Mouse (Mus musculus) forebrain, postnatal 0 days (tissue): ENCODE results near the gene Rac3. TPM values are rescaled to one million over a fixed set of nuclear protein-coding genes. Genes with fewer than 3 reads are reported as not detected.
A peak's percentile ranks its signal among the peaks of the same experiment; 100 is the strongest.

Experiments used
- ATAC-seq: fragments of 200-750 bp; cut with Nextera tagmentation; 2 replicates; pipeline ENCODE4 v1.8.0; 2017; ENCODE audit warnings: mild to moderate bottlenecking, moderate library complexity
- DNase-seq: peaks from one replicate; pipeline ENCODE4 v3.0.0-alpha.2; 2015
- H3K27ac ChIP-seq: fragments of 300-500 bp; sonication (generic); 2 replicates; pipeline ENCODE4 v1.5.1; 2014; ENCODE audit warnings: low read depth, mild to moderate bottlenecking, antibody characterized with exemption, low read length, moderate library complexity, mixed read lengths
- H3K27me3 ChIP-seq: fragments of 300-500 bp; sonication (generic); 2 replicates; pipeline ENCODE4 v1.6.1; 2014; ENCODE audit warnings: mild to moderate bottlenecking, low read length, mixed read lengths; ENCODE audit not compliant: insufficient read depth
- H3K36me3 ChIP-seq: fragments of 300-500 bp; sonication (generic); 2 replicates; pipeline ENCODE4 v1.6.1; 2014; ENCODE audit warnings: mild to moderate bottlenecking, moderate library complexity; ENCODE audit not compliant: insufficient read depth
- H3K4me1 ChIP-seq: fragments of 300-500 bp; sonication (generic); 2 replicates; pipeline ENCODE4 v1.6.1; 2014; ENCODE audit warnings: antibody characterized with exemption; ENCODE audit not compliant: insufficient read depth
- H3K4me2 ChIP-seq: fragments of 300-500 bp; sonication (generic); 2 replicates; pipeline ENCODE4 v1.6.1; 2014; ENCODE audit warnings: low read depth, mild to moderate bottlenecking, moderate library complexity
- H3K4me3 ChIP-seq: fragments of 300-500 bp; sonication (generic); 2 replicates; pipeline ENCODE4 v1.5.1; 2014; ENCODE audit warnings: low read depth, low read length, mixed read lengths
- H3K9ac ChIP-seq: fragments of 300-500 bp; sonication (generic); 2 replicates; pipeline ENCODE4 v1.6.1; 2014; ENCODE audit warnings: mild to moderate bottlenecking
- H3K9me3 ChIP-seq: fragments of 300-500 bp; sonication (generic); 2 replicates; pipeline ENCODE4 v1.6.1; 2016; ENCODE audit warnings: low read length
- CTCF ChIP-seq: sonication (generic); IDR thresholded peaks from 2 replicates; pipeline ENCODE4 v1.5.1; 2016; ENCODE audit warnings: antibody characterized with exemption, control low read depth, low read depth
- WGBS: fragments of 180-500 bp; shearing (Covaris S2); extraction: QIAGEN DNeasy Blood & Tissue Kit; methylation state at CpG from one replicate; pipeline ENCODE4 v1.1.7; 2014; 5-methylcytosine and 5-hydroxymethylcytosine counted together
- polyA plus RNA-seq: library from polyadenylated mRNA; unstranded; fragments of >200 nt; fragmentation: Nextera tagmentation; extraction: Ambion mirVana; gene quantifications from 2 replicates; pipeline ENCODE4 v1.2.1, GENCODE M21; 2015
- total RNA-seq: library from RNA; depleted of rRNA; stranded (reverse); fragments of >200 nt; gene quantifications from 2 replicates; pipeline ENCODE4 v1.2.3, GENCODE M21; 2014

Rac3 gene
- total and polyA plus RNA-seq, 2 experiments from 2014 or later = 598 to 681 TPM

GRCm38 (mm10) chr11:120736424-120736823 lies 15.2 kb downstream of the Rac3 start:
- Histone ChIP-seq H3K4me1 (no peaks in the 10 kb centered on the region), H3K9me3 (no peaks in the 10 kb centered on the region), H3K27me3 (no peaks in the 10 kb centered on the region), H3K4me2 (no peak overlapping the region), H3K27ac (no peak overlapping the region), H3K4me3 (no peak overlapping the region), H3K36me3 (no peaks in the 10 kb centered on the region), H3K9ac (no peak overlapping the region)
- DNase-seq (no peak), ATAC-seq (no peak)
- 71% methylated on average over 6 of the region's 6 CpGs for WGBS
- TF ChIP-seq CTCF = no peak

GRCm38 (mm10) chr11:120740981-120741380 lies 19.7 kb downstream of the Rac3 start:
- Histone ChIP-seq H3K4me3 (no peak overlapping the region), H3K9ac (no peak overlapping the region), H3K9me3 (no peaks in the 10 kb centered on the region), H3K27ac (no peak overlapping the region), H3K36me3 (no peaks in the 10 kb centered on the region), H3K27me3 (no peaks in the 10 kb centered on the region), H3K4me2 (no peak overlapping the region), H3K4me1 (no peaks in the 10 kb centered on the region)
- no peak for TF ChIP-seq CTCF
- DNase-seq (no peak), ATAC-seq (no peak)
- 91% methylated on average over 5 of the region's 5 CpGs for WGBS

- no peak overlapping the region for H3K9ac ChIP-seq
- H3K36me3 ChIP-seq = no peaks in the 10 kb centered on the region
- H3K4me1 ChIP-seq = no peaks in the 10 kb centered on the region
- DNase-seq (no peak), ATAC-seq (no peak)
- no peak overlapping the region for H3K4me3 ChIP-seq
- no peak overlapping the region for H3K27ac ChIP-seq
- WGBS = 77% methylated on average over 7 of the region's 7 CpGs
- no peaks in the 10 kb centered on the region for H3K27me3 ChIP-seq
- H3K4me2 ChIP-seq = no peak overlapping the region
- TF ChIP-seq CTCF = no peak
- no peaks in the 10 kb centered on the region for H3K9me3 ChIP-seq
These were observed 22.9 kb downstream of the Rac3 start for GRCm38 (mm10) chr11:120744121-120744701.

- Histone ChIP-seq H3K36me3 (no peaks in the 10 kb centered on the region), H3K27me3 (no peaks in the 10 kb centered on the region), H3K4me2 (no peak overlapping the region), H3K9me3 (no peaks in the 10 kb centered on the region), H3K9ac (no peak overlapping the region), H3K4me1 (no peaks in the 10 kb centered on the region), H3K27ac (no peak overlapping the region), H3K4me3 (no peak overlapping the region)
- no peak for ATAC-seq
- no peak for DNase-seq
- WGBS = 82% methylated on average over 4 of the region's 4 CpGs
- TF ChIP-seq CTCF = no peak
These were observed 26.7 kb downstream of the Rac3 start for GRCm38 (mm10) chr11:120747974-120748373.

- no peaks in the 10 kb centered on the region for H3K27me3 ChIP-seq
- no peak overlapping the region for H3K27ac ChIP-seq
- 65% methylated on average over 8 of the region's 8 CpGs for WGBS
- DNase-seq (no peak), ATAC-seq (no peak)
- no peak overlapping the region for H3K4me3 ChIP-seq
- no peak overlapping the region for H3K9ac ChIP-seq
- H3K36me3 ChIP-seq = no peaks in the 10 kb centered on the region
- H3K4me2 ChIP-seq = no peak overlapping the region
- TF ChIP-seq CTCF = peak; percentile 24; the same call in 1 of the 2 replicates
- no peaks in the 10 kb centered on the region for H3K9me3 ChIP-seq
- no peaks in the 10 kb centered on the region for H3K4me1 ChIP-seq
These were observed 28.2 kb downstream of the Rac3 start for GRCm38 (mm10) chr11:120749430-120749829.

- Histone ChIP-seq H3K4me2 (no peak overlapping the region), H3K9me3 (no peaks in the 10 kb centered on the region), H3K9ac (no peak overlapping the region), H3K27me3 (no peaks in the 10 kb centered on the region), H3K4me1 (no peaks in the 10 kb centered on the region), H3K27ac (no peak overlapping the region), H3K4me3 (no peak overlapping the region), H3K36me3 (no peaks in the 10 kb centered on the region)
- DNase-seq (no peak), ATAC-seq (no peak)
- WGBS = 79% methylated on average over 4 of the region's 4 CpGs
- TF ChIP-seq CTCF = no peak
These were observed 30.3 kb downstream of the Rac3 start for GRCm38 (mm10) chr11:120751606-120752005.

- H3K27me3 ChIP-seq = 0 out of 2 replicates have a peak, but pooled peaks cover 6% of the 10 kb centered on the region
- no peaks in the 10 kb centered on the region for H3K4me1 ChIP-seq
- DNase-seq (no peak), ATAC-seq (no peak)
- 90% methylated on average over 9 of the region's 9 CpGs for WGBS
- TF ChIP-seq CTCF = no peak
- no peak overlapping the region for H3K4me3 ChIP-seq
- no peaks in the 10 kb centered on the region for H3K9me3 ChIP-seq
- H3K9ac ChIP-seq = no peak overlapping the region
- no peak overlapping the region for H3K4me2 ChIP-seq
- H3K27ac ChIP-seq = no peak overlapping the region
- no peaks in the 10 kb centered on the region for H3K36me3 ChIP-seq
These were observed 39.0 kb downstream of the Rac3 start for GRCm38 (mm10) chr11:120760236-120760635.
